Mouse (Mus musculus): Measurements from ENCODE around the gene Sept9.
"Not testable (repeated sequence)": the region's sequence is repeated elsewhere in the genome, so short reads cannot be mapped to it uniquely, and the experiment has no call there.

The Sept9 gene

DNA sequence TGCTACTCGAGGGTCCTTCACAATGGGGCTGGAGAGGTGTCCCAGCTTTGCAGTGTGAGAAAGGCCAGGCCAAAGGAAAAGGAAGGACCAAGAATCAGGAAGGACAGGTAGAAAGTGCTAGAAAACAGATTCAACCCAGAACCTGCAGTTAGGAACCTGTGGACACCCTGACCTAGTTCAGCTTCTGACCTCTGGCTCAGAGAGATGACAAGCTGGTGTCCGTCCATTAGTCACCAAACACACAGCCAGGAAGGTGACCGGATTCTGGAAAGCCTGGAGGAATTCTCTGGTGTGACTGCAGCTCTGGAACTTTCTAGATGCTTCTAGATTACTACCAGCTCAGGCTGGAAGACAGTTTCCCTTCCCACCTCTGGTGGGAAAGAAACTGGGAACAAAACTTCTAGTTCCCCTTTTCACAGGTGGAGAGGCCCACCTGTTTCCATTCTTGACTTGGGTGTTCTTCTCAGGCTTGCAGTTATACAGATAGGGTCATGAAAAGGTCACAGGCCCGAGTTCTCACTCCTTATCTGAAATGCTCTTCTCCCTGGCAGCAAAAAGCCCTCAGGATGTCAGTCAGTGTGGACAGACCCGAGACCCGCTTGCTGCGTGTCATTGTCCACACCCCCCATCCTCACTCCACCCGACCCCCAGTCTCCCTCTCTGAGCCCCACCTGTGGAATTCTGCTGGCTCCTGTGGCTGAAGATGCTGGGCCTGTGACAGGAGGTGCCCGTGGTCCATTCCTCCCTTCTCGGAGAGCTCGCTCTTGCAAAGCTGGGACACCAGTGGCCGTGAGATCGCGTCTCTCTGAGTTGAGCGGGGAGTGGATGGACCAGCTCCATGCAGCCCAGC lies 123.5 kb downstream of the Sept9 start:
- in situ Hi-C loops (cut with MseI, MboI): no loop called here

DNA sequence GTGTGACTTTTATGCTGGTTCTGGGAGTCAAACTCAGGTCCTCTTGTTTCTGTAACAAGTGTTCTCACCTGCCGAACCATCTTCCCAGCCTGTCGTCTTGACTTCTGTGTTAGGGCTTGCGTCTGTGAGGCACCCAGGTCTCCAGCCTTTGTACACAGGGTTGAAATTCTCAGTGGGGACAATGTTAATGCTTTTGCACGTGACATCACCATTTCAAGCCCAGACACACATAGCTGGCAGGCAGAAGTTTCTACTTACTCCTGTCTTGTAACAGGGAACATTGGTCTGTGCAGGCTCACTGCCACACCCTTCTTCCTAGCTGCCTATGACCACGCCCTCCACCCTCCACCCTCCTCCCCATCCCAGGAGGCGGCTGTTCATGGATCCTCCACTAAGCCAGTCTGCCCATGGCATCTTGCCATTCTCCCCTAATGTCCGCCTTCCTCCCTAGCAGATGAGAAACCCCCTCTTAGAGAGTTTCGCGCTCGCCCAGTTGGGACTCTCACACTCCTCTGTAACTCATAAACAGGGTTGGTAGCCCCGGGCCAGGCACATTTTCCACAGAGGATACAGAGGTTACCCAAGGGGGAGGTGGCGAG lies 124.6 kb downstream of the Sept9 start:
- in situ Hi-C loops (cut with MseI, MboI): no loop called here

GRCm38 (mm10) chr11:117324718-117325117 lies 125.3 kb downstream of the Sept9 start:
- in situ Hi-C loops (cut with MseI, MboI): not testable (repeated sequence)

DNA sequence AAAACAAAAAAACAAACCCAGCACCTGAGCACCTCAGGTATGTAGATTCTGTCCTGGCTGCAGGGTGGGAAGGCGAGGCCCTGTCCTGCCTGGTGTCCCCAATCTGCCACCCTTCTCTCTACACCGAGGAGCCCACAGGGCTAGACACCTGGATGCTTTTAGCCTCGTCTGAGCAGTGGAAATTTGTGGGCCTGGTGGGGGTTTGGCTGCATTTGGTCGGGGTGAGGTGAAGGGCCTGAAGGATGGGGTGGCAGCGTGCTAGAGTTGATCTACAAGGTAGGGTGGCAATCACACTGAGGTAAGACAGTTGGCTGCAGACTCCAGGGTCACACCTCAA lies 125.6 kb downstream of the Sept9 start:
- in situ Hi-C loops (cut with MseI, MboI): no loop called here

GRCm38 (mm10) chr11:117325468-117326139 lies 126.1 kb downstream of the Sept9 start:
- in situ Hi-C loops (cut with MseI, MboI): no loop called here

DNA sequence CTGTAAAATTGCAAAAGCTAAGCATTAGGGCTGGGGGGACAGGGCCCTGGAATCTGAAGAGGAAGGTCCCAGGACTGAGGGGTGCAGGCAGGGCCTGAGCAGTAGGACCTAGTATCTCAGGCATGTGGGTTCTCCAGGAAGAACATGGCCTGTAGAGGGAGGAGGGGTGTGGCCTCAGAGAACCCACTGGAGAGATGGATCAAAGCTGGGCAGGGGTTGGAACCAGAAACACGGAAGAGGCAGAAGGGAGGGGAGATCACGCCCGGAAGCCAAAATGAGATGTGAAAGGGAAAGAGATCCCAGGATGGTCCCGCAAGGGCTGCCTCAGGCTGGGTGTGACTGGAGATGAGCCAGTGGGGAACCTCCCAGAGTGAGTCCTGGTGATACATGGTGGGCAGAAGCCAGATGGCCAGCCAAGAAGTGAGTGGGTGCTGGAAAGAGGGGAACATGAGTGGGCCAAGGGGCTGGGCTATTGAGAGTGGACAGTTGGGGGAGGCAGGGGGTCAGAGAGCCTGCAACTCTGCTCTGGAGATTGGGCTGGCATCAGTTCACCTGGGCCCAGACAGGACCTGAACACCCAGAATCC lies 126.8 kb downstream of the Sept9 start:
- in situ Hi-C loops (cut with MseI, MboI): no loop called here

DNA sequence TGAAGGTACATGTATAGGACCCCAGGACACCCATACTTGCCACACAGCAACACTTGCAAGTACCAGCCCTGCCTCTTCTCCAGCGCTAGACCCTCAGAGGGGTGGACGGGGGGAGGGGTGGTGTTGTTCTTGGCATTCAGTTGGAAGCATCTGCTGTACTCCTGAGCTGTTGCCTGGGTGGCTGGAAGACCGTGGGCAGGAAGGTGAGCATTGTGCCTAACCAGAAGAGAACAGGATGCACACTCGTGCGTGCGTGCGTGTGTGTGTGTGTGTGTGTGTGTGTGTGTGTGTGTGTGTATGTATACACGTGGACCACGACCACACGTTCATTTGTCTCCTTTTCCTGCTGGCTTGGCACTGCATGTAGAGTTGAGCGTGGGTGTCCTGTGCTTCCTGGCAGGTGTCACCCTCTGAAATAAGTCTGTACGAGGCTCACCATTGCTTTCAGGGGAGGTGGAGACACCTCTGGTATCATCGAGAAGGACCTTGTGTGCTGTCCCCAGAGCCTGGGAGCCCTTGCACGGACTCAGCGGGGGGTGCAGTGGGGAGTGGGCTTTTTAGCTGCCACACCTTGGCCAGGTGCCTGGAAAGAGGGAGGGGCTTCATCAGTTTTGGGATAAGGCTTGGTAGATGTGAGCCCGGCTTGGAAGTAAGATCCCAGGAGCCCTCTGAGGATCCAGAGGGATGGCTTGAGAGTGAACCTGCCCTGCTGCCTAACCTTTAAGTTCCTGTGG lies 127.6 kb downstream of the Sept9 start:
- in situ Hi-C loops (cut with MseI, MboI): no loop called here

- in situ Hi-C loops (cut with MseI, MboI): no loop called here
Measured at GRCm38 (mm10) chr11:117327633-117328032, 128.2 kb downstream of the Sept9 start.

GRCm38 (mm10) chr11:117330076-117330950 lies 130.9 kb downstream of the Sept9 start:
- in situ Hi-C loops (cut with MseI, MboI): no loop called here

GRCm38 (mm10) chr11:117330951-117331254 lies 131.4 kb downstream of the Sept9 start:
- in situ Hi-C loops (cut with MseI, MboI): no loop called here

- in situ Hi-C loops (cut with MseI, MboI): no loop called here
Measured at GRCm38 (mm10) chr11:117331361-117332241, 132.1 kb downstream of the Sept9 start.

- in situ Hi-C loops (cut with MseI, MboI): no loop called here
Measured at GRCm38 (mm10) chr11:117332242-117333149, 133.0 kb downstream of the Sept9 start.

GRCm38 (mm10) chr11:117333150-117333715 lies 133.8 kb downstream of the Sept9 start:
- in situ Hi-C loops (cut with MseI, MboI): no loop called here

DNA sequence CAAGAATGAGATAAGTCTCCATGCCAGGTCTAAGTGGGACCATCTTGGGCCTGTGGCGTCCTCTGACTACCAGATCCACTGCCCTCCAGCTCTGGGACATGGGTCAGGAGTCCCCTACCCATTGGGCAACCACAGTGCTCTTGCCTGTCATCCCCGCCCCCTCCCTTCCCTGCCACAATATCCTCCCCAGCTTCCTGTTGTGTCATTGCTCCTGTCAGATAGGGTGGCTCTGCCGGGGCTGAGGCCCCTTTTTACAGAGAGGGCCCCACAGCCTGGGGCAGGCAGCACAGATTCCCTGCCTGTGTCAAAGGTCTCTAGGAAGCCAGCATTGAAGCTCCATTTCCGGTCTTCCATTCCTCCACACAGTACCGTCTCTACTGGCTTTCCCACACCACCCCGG lies 134.6 kb downstream of the Sept9 start:
- in situ Hi-C loops (cut with MseI, MboI): no loop called here

- in situ Hi-C loops (cut with MseI, MboI): no loop called here
Measured at GRCm38 (mm10) chr11:117335146-117335545, 135.7 kb downstream of the Sept9 start.

DNA sequence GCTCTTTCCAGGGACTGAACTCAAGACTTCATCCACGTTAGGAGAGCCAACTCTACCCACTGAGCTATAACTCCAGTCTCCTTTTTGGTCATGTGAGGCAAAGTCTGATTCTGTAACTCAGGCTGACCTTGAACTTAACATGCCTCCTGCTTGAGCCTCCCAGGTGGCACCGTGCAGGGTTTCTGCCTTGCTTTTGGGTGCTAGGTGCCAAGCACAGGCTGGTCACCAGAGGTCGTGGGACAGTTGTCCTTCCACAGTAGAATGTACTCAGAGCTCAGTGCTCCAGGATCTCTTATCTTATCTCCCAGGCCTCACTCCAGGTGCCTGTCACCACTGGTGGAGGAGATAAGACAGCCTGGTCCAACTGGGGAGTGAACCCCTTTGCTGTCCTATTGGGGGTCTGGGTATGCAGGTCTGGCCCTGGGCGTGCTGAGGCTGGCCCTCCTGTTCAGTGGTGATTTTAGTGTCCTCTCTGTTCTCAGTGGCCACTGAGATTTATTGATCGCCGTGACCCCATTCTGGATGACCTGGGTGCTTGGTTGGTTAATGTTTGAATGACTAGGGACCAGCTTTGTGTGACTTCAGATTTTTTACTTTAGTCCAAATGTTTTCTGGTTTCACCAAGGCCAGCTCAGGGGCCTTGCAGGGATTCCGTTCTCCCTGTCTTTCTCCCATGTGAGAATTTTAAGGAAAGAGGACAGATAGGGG lies 136.8 kb downstream of the Sept9 start:
- in situ Hi-C loops (cut with MseI, MboI): no loop called here

- in situ Hi-C loops (cut with MseI, MboI): no loop called here
Measured at GRCm38 (mm10) chr11:117337749-117338148, 138.3 kb downstream of the Sept9 start.

- in situ Hi-C loops (cut with MseI, MboI): no loop called here
Measured at GRCm38 (mm10) chr11:117338503-117338902, 139.0 kb downstream of the Sept9 start.
